Mouse (Mus musculus): ENCODE data around the gene St8sia1.

GRCm38 (mm10) chr6:142856258-142856874 is 107.9 kb downstream of the St8sia1 start:
- no peak for TF ChIP-seq CTCF (IDR thresholded peaks at IDR 0.05; ENCODE audit: insufficient read depth, low read length)
- no peak for TF ChIP-seq POLR2A (IDR thresholded peaks at IDR 0.05; ENCODE audit: borderline replicate concordance, extremely low read depth, low read depth, low read length)

Measured in lung, adult 2 months (tissue).